Mouse (Mus musculus): ENCODE results near the gene Brat1. TPM values are rescaled to one million over a fixed set of nuclear protein-coding genes. Genes with fewer than 3 reads are reported as not detected.

Brat1 gene
- total RNA-seq, 2 experiments from 2014 or later = 6.7 TPM

Other genes starting within 250 kb of the Brat1 start
- 10 to 100 TPM in 1 of 2 experiments, 1 to 10 TPM in 1; 9.7 to 10.6 TPM for gene Chst12, start 199.5 kb upstream of the Brat1 start, total RNA-seq (2021)
- not detected for gene Grifin, start 139.9 kb upstream of the Brat1 start, total RNA-seq (2021)
- gene Lfng, start 97.7 kb upstream of the Brat1 start, total RNA-seq (2021) = 1 to 10 TPM; 5.6 to 9.8 TPM
- gene Ttyh3, start 56.0 kb upstream of the Brat1 start, total RNA-seq (2021) = 10 to 100 TPM; 16.9 to 22.5 TPM
- gene Iqce, start 2.6 kb upstream of the Brat1 start, total RNA-seq (2021) = 1 to 10 TPM; 4.4 to 5.1 TPM
- gene Amz1, start 19.1 kb downstream of the Brat1 start, total RNA-seq (2021) = under 1 TPM; 0.24 to 0.43 TPM
- 10 to 100 TPM; 26.6 to 35.0 TPM for gene Gna12, start 125.4 kb downstream of the Brat1 start, total RNA-seq (2021)

Data from gastrocnemius, postnatal 14 days (tissue).